Mouse (Mus musculus) MEL (cell line): ENCODE data around the gene Mark4. TPM values are rescaled to one million over a fixed set of nuclear protein-coding genes. Genes with fewer than 3 reads are reported as not detected.

ENCODE experiments used
- DNase-seq: peaks from one replicate; pipeline ENCODE4 v3.0.0; 2011; ENCODE audit warnings: low read depth, low spot score
- H3K27ac ChIP-seq: 2 replicates; pipeline ENCODE4 v1.5.1; 2012; ENCODE audit warnings: low read depth, mild to moderate bottlenecking, control low read depth, low read length, moderate library complexity; ENCODE audit not compliant: control insufficient read depth
- H3K27me3 ChIP-seq, 2 experiments: fragments of 150-350 bp in 1 of 2; sonication (generic) in 1 of 2; 2 replicates each; pipeline ENCODE4 v1.6.1; 2012; ENCODE audit warnings: low read length in 2 of 2, mild to moderate bottlenecking in 2 of 2, improper control_type of control experiment in 1 of 2, moderate library complexity in 1 of 2; ENCODE audit not compliant: insufficient read depth in 2 of 2, control insufficient read depth in 1 of 2
- H3K36me3 ChIP-seq, 2 experiments: 2 replicates each; pipeline ENCODE4 v1.6.1; 2012 to 2014; ENCODE audit warnings: low read length in 2 of 2, improper control_type of control experiment in 1 of 2, inconsistent platforms in 1 of 2, mild to moderate bottlenecking in 1 of 2; ENCODE audit not compliant: insufficient read depth in 2 of 2, control insufficient read depth in 1 of 2
- H3K4me1 ChIP-seq, 2 experiments: fragments of 150-350 bp in 1 of 2; sonication (generic) in 1 of 2; 2 replicates each; pipeline ENCODE4 v1.6.1; 2012; ENCODE audit warnings: low read length in 2 of 2, improper control_type of control experiment in 1 of 2, mild to moderate bottlenecking in 1 of 2; ENCODE audit not compliant: insufficient read depth in 2 of 2, control insufficient read depth in 1 of 2
- H3K4me3 ChIP-seq, 2 experiments: fragments of 150-350 bp in 1 of 2; sonication (generic) in 1 of 2; 2 replicates each; pipeline ENCODE4 v1.5.1; 2012; ENCODE audit warnings: low read depth in 2 of 2, low read length in 2 of 2, mild to moderate bottlenecking in 2 of 2, moderate library complexity in 2 of 2, control low read depth in 1 of 2, improper control_type of control experiment in 1 of 2; ENCODE audit not compliant: control insufficient read depth in 1 of 2, insufficient read depth in 1 of 2
- H3K79me2 ChIP-seq: 2 replicates; pipeline ENCODE4 v1.6.1; 2012; ENCODE audit warnings: mild to moderate bottlenecking, low read length, moderate library complexity; ENCODE audit not compliant: control insufficient read depth, poor library complexity, insufficient read depth
- H3K9ac ChIP-seq: 2 replicates; pipeline ENCODE4 v1.6.1; 2012; ENCODE audit warnings: low read depth, mild to moderate bottlenecking, control low read depth, low read length, moderate library complexity; ENCODE audit not compliant: control insufficient read depth, poor library complexity, severe bottlenecking
- H3K9me3 ChIP-seq: fragments of 150-350 bp; sonication (generic); replicated peaks from 2 replicates; pipeline ENCODE4 v1.6.1; 2012; ENCODE audit warnings: mild to moderate bottlenecking, low read length, improper control_type of control experiment, moderate library complexity; ENCODE audit not compliant: insufficient read depth
- BHLHE40 ChIP-seq: IDR thresholded peaks from 2 replicates; pipeline ENCODE4 v1.6.1; 2012; ENCODE audit warnings: low read depth, mild to moderate bottlenecking, inconsistent platforms, low read length, improper control_type of control experiment, borderline replicate concordance
- CHD1 ChIP-seq: IDR thresholded peaks from 2 replicates; pipeline ENCODE4 v1.6.1; 2012; ENCODE audit warnings: low read depth, mild to moderate bottlenecking, inconsistent platforms, low read length, improper control_type of control experiment
- CTCF ChIP-seq, 3 experiments: IDR thresholded peaks in 2 of 3; conservative IDR thresholded peaks in 1 of 3; 2 replicates each; pipeline ENCODE4 v1.5.1; 2011 to 2012; ENCODE audit warnings: low read length in 3 of 3, low read depth in 2 of 3, mild to moderate bottlenecking in 2 of 3, improper control_type of control experiment in 1 of 3, inconsistent platforms in 1 of 3, mixed read lengths in 1 of 3, moderate library complexity in 1 of 3; ENCODE audit not compliant: control insufficient read depth in 1 of 3, insufficient read depth in 1 of 3, poor library complexity in 1 of 3, severe bottlenecking in 1 of 3
- E2F4 ChIP-seq: IDR thresholded peaks from 2 replicates; pipeline ENCODE4 v1.6.1; 2011; ENCODE audit warnings: low read depth, low read length, improper control_type of control experiment, borderline replicate concordance
- ELF1 ChIP-seq: IDR thresholded peaks from 2 replicates; pipeline ENCODE4 v1.6.1; 2014; ENCODE audit warnings: low read depth, mild to moderate bottlenecking, inconsistent platforms, low read length, improper control_type of control experiment, moderate library complexity
- EP300 ChIP-seq, 2 experiments: IDR thresholded peaks; 2 replicates each; pipeline ENCODE4 v1.6.1; 2011; ENCODE audit warnings: improper control_type of control experiment in 2 of 2, low read length in 2 of 2, low read depth in 1 of 2, mild to moderate bottlenecking in 1 of 2
- ETS1 ChIP-seq: IDR thresholded peaks from 2 replicates; pipeline ENCODE4 v1.6.1; 2012; ENCODE audit warnings: low read depth, mild to moderate bottlenecking, inconsistent platforms, low read length, improper control_type of control experiment, moderate library complexity
- GABPA ChIP-seq: IDR thresholded peaks from 2 replicates; pipeline ENCODE4 v1.6.1; 2012; ENCODE audit warnings: low read depth, mild to moderate bottlenecking, inconsistent platforms, low read length, improper control_type of control experiment, moderate library complexity
- GATA1 ChIP-seq: IDR thresholded peaks from 2 replicates; pipeline ENCODE4 v1.6.1; 2011; ENCODE audit warnings: low read depth, low read length, improper control_type of control experiment
- HCFC1 ChIP-seq: IDR thresholded peaks from 2 replicates; pipeline ENCODE4 v1.6.1; 2012; ENCODE audit warnings: low read depth, mild to moderate bottlenecking, inconsistent platforms, low read length, improper control_type of control experiment, moderate library complexity
- JUND ChIP-seq: IDR thresholded peaks from 2 replicates; pipeline ENCODE4 v1.6.1; 2011; ENCODE audit warnings: low read depth, mild to moderate bottlenecking, improper control_type of control experiment, low read length
- KAT2A ChIP-seq: conservative IDR thresholded peaks from 2 replicates; pipeline ENCODE4 v1.6.1; 2012; ENCODE audit warnings: low read depth, low read length, improper control_type of control experiment, inconsistent platforms
- MAFK ChIP-seq: IDR thresholded peaks from 2 replicates; pipeline ENCODE4 v1.6.1; 2011; ENCODE audit warnings: low read depth, mild to moderate bottlenecking, low read length, improper control_type of control experiment, borderline replicate concordance
- MAX ChIP-seq: IDR thresholded peaks from 2 replicates; pipeline ENCODE4 v1.6.1; 2011; ENCODE audit warnings: low read length, improper control_type of control experiment
- MAZ ChIP-seq: IDR thresholded peaks from 2 replicates; pipeline ENCODE4 v1.6.1; 2012; ENCODE audit warnings: low read depth, mild to moderate bottlenecking, inconsistent platforms, low read length, improper control_type of control experiment
- MXI1 ChIP-seq: IDR thresholded peaks from 2 replicates; pipeline ENCODE4 v1.6.1; 2011; ENCODE audit warnings: mild to moderate bottlenecking, low read depth, low read length, improper control_type of control experiment
- MYB ChIP-seq: IDR thresholded peaks from 2 replicates; pipeline ENCODE4 v1.6.1; 2011; ENCODE audit warnings: mild to moderate bottlenecking, low read depth, low read length, improper control_type of control experiment
- MYC ChIP-seq: IDR thresholded peaks from 2 replicates; pipeline ENCODE4 v1.6.1; 2011; ENCODE audit warnings: low read depth, mild to moderate bottlenecking, low read length, improper control_type of control experiment, moderate library complexity
- NELFE ChIP-seq: IDR thresholded peaks from 2 replicates; pipeline ENCODE4 v1.6.1; 2011; ENCODE audit warnings: low read depth, low read length, improper control_type of control experiment
- NRF1 ChIP-seq: IDR thresholded peaks from 2 replicates; pipeline ENCODE4 v1.6.1; 2014; ENCODE audit warnings: low read depth, mild to moderate bottlenecking, inconsistent platforms, low read length, improper control_type of control experiment, moderate library complexity; ENCODE audit not compliant: poor library complexity, insufficient read depth, severe bottlenecking
- POLR2A ChIP-seq, 2 experiments: IDR thresholded peaks; 2 replicates each; pipeline ENCODE4 v1.6.1; 2011 to 2012; ENCODE audit warnings: low read length in 2 of 2, mild to moderate bottlenecking in 2 of 2, control low read depth in 1 of 2, improper control_type of control experiment in 1 of 2, low read depth in 1 of 2, moderate library complexity in 1 of 2; ENCODE audit not compliant: control insufficient read depth in 1 of 2, insufficient read depth in 1 of 2, poor library complexity in 1 of 2
- RCOR1 ChIP-seq: IDR thresholded peaks from 2 replicates; pipeline ENCODE4 v1.6.1; 2012; ENCODE audit warnings: low read depth, mild to moderate bottlenecking, inconsistent platforms, low read length, improper control_type of control experiment
- SIN3A ChIP-seq: IDR thresholded peaks from 2 replicates; pipeline ENCODE4 v1.6.1; 2012; ENCODE audit warnings: low read length, improper control_type of control experiment, inconsistent platforms
- TBP ChIP-seq: IDR thresholded peaks from 2 replicates; pipeline ENCODE4 v1.8.0; 2011; ENCODE audit warnings: low read depth, low read length, improper control_type of control experiment
- USF1 ChIP-seq: IDR thresholded peaks from 2 replicates; pipeline ENCODE4 v1.6.1; 2014; ENCODE audit warnings: low read depth, mild to moderate bottlenecking, inconsistent platforms, low read length, improper control_type of control experiment, moderate library complexity
- USF2 ChIP-seq, 2 experiments: IDR thresholded peaks; 2 replicates each; pipeline ENCODE4 v1.6.1; 2011 to 2012; ENCODE audit warnings: improper control_type of control experiment in 2 of 2, low read length in 2 of 2, borderline replicate concordance in 1 of 2, inconsistent platforms in 1 of 2, low read depth in 1 of 2, mild to moderate bottlenecking in 1 of 2; ENCODE audit not compliant: insufficient read depth in 1 of 2
- ZKSCAN1 ChIP-seq: IDR thresholded peaks from 2 replicates; pipeline ENCODE4 v1.6.1; 2012; ENCODE audit warnings: low read depth, mild to moderate bottlenecking, inconsistent platforms, low read length, improper control_type of control experiment, moderate library complexity
- ZMIZ1 ChIP-seq: IDR thresholded peaks from 2 replicates; pipeline ENCODE4 v1.6.1; 2012; ENCODE audit warnings: low read depth, mild to moderate bottlenecking, inconsistent platforms, low read length, improper control_type of control experiment, moderate library complexity
- ZNF384 ChIP-seq: IDR thresholded peaks from 2 replicates; pipeline ENCODE4 v1.6.1; 2012; ENCODE audit warnings: low read depth, mild to moderate bottlenecking, inconsistent platforms, low read length, improper control_type of control experiment
- polyA plus RNA-seq, 2 experiments: library from polyadenylated mRNA; stranded (reverse) in 1 of 2; unstranded in 1 of 2; fragments of >175 nt in 1 of 2; fragments of >200 nt in 1 of 2; gene quantifications; 2 replicates each; pipeline versions ENCODE4 v1.2.1 to v1.2.4; 2012; ENCODE audit warnings: low replicate concordance in 2 of 2, low read depth in 1 of 2; ENCODE audit not compliant: insufficient read length in 2 of 2, insufficient read depth in 1 of 2, missing spikeins in 1 of 2
- total RNA-seq: library from RNA; depleted of rRNA; stranded (reverse); fragments of 300-350 nt; gene quantifications from 2 replicates; pipeline ENCODE4 v1.2.3, GENCODE M21; 2012

Mark4 gene
- total and polyA plus RNA-seq, 3 experiments: 4.7 to 18.5 TPM; not detected in 1

DNA sequence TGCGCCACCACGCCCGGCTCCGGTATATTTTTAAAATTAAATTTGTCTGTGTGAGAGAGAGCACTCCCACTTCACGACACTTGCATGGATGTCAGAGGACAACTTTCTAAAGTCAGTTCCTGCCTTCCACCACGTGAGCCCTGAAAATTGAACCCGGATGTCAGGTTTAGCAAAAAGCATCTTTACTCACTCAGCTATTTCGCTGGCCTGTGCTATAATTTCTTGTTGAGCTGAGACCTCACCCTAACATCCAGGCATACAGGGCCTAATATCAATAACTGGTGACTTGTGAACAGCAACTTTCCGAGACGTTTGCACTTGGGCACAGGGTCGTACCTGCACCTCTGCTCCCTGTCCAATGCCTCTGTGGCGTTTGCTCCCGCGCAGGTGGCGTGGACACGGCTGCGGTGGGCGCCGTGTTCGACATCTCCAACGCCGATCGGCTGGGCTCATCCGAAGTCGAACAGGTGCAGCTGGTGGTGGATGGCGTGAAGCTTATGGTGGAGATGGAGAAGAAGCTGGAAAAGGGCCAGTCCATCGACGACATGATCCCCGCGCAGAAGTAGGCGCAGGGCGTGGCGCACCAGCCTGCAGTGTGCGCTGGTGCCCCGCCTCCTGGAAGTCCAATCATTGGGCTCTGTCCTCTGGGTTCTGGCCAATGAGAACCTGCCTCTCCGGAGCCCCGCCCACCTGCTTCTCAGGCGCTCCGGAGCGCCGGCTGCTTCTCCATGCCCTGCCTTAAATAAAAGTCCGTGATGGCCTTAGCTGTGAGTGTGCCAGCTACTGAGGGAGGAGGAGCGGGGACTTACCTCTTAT is 37.6 kb downstream of the Mark4 start:
- Histone ChIP-seq H3K9me3 (no peaks in the 10 kb centered on the region), H3K27ac (no peak overlapping the region), H3K36me3 (0 out of 4 replicates have a peak, but pooled peaks cover 0 to 3% of the 10 kb centered on the region in 2 experiments), H3K4me1 (peaks cover 2 to 5% of the 10 kb centered on the region in 2 experiments), H3K27me3 (no peaks in the 10 kb centered on the region), H3K9ac (peak overlapping the region; percentile 66), H3K4me3 (peak overlapping the region; percentile 65 to 79), H3K79me2 (no peaks in the 10 kb centered on the region)
- TF ChIP-seq NELFE (peak; percentile 24; the same call in 1 of the 2 replicates), POLR2A (IDR thresholded peaks at IDR 0.05; ENCODE audit: control insufficient read depth in 1 of 2, insufficient read depth in 1 of 2, low read depth in 1 of 2, low read length in 2 of 2, poor library complexity in 1 of 2) (no peak; a peak in 1 of 4 replicates), NRF1 (peak; percentile 72), SIN3A (peak; percentile 73), MXI1 (peak; percentile 86), TBP (no peak), ZKSCAN1 (no peak), ZMIZ1 (no peak), MAX (peak; percentile 79), HCFC1 (0 out of 2 replicates have a peak, but pooled peaks have one; percentile 14), ELF1 (no peak), E2F4 (0 out of 2 replicates have a peak, but pooled peaks have one; percentile 44), MAFK (no peak), CHD1 (no peak), GATA1 (no peak), ZNF384 (no peak), MAZ (no peak), JUND (no peak), ETS1 (no peak), KAT2A (no peak), CTCF (IDR thresholded peaks at IDR 0.05 in 2 of 3, conservative IDR thresholded peaks at IDR 0.05 in 1 of 3; ENCODE audit: control insufficient read depth in 1 of 3, insufficient read depth in 1 of 3, low read depth in 2 of 3, low read length in 3 of 3, poor library complexity in 1 of 3, severe bottlenecking in 1 of 3) (no peak), EP300 (IDR thresholded peaks at IDR 0.05; ENCODE audit: low read depth in 1 of 2, low read length in 2 of 2) (no peak), RCOR1 (no peak), USF2 (IDR thresholded peaks at IDR 0.05; ENCODE audit: borderline replicate concordance in 1 of 2, insufficient read depth in 1 of 2, low read depth in 1 of 2, low read length in 2 of 2) (no peak), GABPA (no peak), MYC (no peak), MYB (no peak), USF1 (0 out of 2 replicates have a peak, but pooled peaks have one; percentile 16), BHLHE40 (no peak)
- DNase-seq: peak; percentile 96
